Mouse (Mus musculus) lung, postnatal 0 days (tissue): ENCODE results near the gene Pik3cg. TPM values are rescaled to one million over a fixed set of nuclear protein-coding genes. Genes with fewer than 3 reads are reported as not detected.

ENCODE experiments used
- ATAC-seq: fragments of 200-750 bp; cut with Nextera tagmentation; 2 replicates; pipeline ENCODE4 v1.8.0; 2017; ENCODE audit warnings: moderate library complexity
- DNase-seq: peaks from one replicate; pipeline ENCODE4 v3.0.0-alpha.2; 2016; ENCODE audit warnings: low spot score
- H3K27ac ChIP-seq: fragments of 300-500 bp; sonication (generic); 2 replicates; pipeline ENCODE4 v1.5.1; 2014; ENCODE audit warnings: antibody characterized with exemption, mild to moderate bottlenecking, low read length, mixed read lengths
- H3K27me3 ChIP-seq: fragments of 300-500 bp; sonication (generic); replicated peaks from 2 replicates; pipeline ENCODE4 v1.6.1; 2014; ENCODE audit warnings: low read length, mixed read lengths; ENCODE audit not compliant: insufficient read depth
- H3K36me3 ChIP-seq: fragments of 300-500 bp; sonication (generic); 2 replicates; pipeline ENCODE4 v1.6.1; 2014; ENCODE audit warnings: low read length, mixed read lengths; ENCODE audit not compliant: insufficient read depth
- H3K4me1 ChIP-seq: fragments of 300-500 bp; sonication (generic); 2 replicates; pipeline ENCODE4 v1.6.1; 2014; ENCODE audit warnings: antibody characterized with exemption, low read depth, low read length, mixed read lengths; ENCODE audit not compliant: insufficient read depth
- H3K4me2 ChIP-seq: fragments of 300-500 bp; sonication (generic); replicated peaks from 2 replicates; pipeline ENCODE4 v1.6.1; 2014; ENCODE audit warnings: low read depth, mild to moderate bottlenecking, low read length, moderate library complexity, mixed read lengths
- H3K4me3 ChIP-seq: fragments of 300-500 bp; sonication (generic); 2 replicates; pipeline ENCODE4 v1.5.1; 2014; ENCODE audit warnings: low read depth, low read length
- H3K9ac ChIP-seq: fragments of 300-500 bp; sonication (generic); replicated peaks from 2 replicates; pipeline ENCODE4 v1.6.1; 2014; ENCODE audit warnings: low read depth, mild to moderate bottlenecking
- H3K9me3 ChIP-seq: fragments of 300-500 bp; sonication (generic); 2 replicates; pipeline ENCODE4 v1.6.1; 2016; ENCODE audit warnings: low read length, mixed read lengths
- CTCF ChIP-seq: IDR thresholded peaks from 2 replicates; pipeline ENCODE4 v1.5.1; 2016; ENCODE audit warnings: antibody characterized with exemption, mild to moderate bottlenecking
- EP300 ChIP-seq: IDR thresholded peaks from 2 replicates; pipeline ENCODE4 v1.6.1; 2016; ENCODE audit warnings: antibody characterized with exemption, mild to moderate bottlenecking, control low read depth
- WGBS: fragments of 180-500 bp; shearing (Covaris S2); extraction: QIAGEN DNeasy Blood & Tissue Kit; methylation state at CpG from one replicate; pipeline ENCODE4 v1.1.7; 2014; 5-methylcytosine and 5-hydroxymethylcytosine counted together
- polyA plus RNA-seq: library from polyadenylated mRNA; unstranded; fragments of >200 nt; fragmentation: Nextera tagmentation; extraction: Ambion mirVana; gene quantifications from 2 replicates; pipeline ENCODE4 v1.2.1, GENCODE M21; 2015

Pik3cg gene
- polyA plus RNA-seq, 1 experiment from 2014 or later: 2.3 TPM

DNA sequence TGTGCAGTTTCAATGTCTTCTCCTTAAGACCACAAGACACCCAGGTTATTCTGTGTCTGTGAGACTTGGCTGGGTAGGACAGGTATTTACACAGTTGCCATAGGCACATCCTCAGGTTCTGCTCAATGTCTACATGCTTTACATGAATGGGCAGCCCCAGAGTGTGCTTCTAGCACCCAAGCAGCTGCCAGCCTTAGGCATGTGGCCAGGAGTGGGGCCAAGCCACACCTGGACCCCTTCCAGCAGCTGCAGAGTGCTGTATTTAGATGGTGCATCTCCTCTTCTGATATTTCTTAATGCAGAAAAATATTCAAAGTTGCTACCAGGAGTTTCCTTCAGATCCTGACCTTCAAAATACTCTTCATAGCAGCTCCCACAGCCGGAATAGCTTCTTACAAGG is 11.9 kb upstream of the Pik3cg start:
- H3K9me3 ChIP-seq: no peaks in the 10 kb centered on the region
- ATAC-seq (no peak), DNase-seq (no peak)
- TF ChIP-seq EP300 (no peak), CTCF (no peak)
- no peaks in the 10 kb centered on the region for H3K36me3 ChIP-seq
- no peaks in the 10 kb centered on the region for H3K27me3 ChIP-seq
- no peak overlapping the region for H3K4me2 ChIP-seq
- no peak overlapping the region for H3K4me3 ChIP-seq
- no peaks in the 10 kb centered on the region for H3K4me1 ChIP-seq
- H3K9ac ChIP-seq: no peak overlapping the region
- WGBS: 85% methylated on average over 1 of the region's 1 CpGs
- no peak overlapping the region for H3K27ac ChIP-seq

DNA sequence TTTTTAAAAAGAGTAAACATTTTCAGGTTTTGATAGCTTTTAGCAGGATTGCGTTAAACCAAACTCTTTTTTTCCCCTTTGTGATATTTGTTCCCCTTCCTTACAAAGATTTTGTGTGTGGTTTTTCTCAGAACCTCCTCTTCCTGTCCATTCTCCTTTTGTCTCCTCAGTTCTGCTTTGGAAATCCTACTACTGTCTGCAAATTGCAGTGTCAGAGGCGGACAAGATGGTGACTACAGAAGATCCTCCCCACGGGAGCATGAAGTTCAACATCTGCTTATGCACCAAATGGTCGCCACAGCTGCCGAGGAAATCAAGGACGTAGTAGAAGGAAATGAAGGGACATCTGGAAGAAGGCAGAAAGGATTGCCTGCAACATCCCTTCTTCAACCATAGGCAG is 6.7 kb upstream of the Pik3cg start:
- Histone ChIP-seq H3K9ac (no peak overlapping the region), H3K36me3 (no peaks in the 10 kb centered on the region), H3K4me1 (no peaks in the 10 kb centered on the region), H3K4me2 (no peak overlapping the region), H3K27me3 (no peaks in the 10 kb centered on the region), H3K9me3 (no peaks in the 10 kb centered on the region), H3K27ac (no peak overlapping the region), H3K4me3 (no peak overlapping the region)
- TF ChIP-seq CTCF: no peak
- DNase-seq: no peak
- 73% methylated on average over 6 of the region's 6 CpGs for WGBS
- ATAC-seq: no peak

DNA sequence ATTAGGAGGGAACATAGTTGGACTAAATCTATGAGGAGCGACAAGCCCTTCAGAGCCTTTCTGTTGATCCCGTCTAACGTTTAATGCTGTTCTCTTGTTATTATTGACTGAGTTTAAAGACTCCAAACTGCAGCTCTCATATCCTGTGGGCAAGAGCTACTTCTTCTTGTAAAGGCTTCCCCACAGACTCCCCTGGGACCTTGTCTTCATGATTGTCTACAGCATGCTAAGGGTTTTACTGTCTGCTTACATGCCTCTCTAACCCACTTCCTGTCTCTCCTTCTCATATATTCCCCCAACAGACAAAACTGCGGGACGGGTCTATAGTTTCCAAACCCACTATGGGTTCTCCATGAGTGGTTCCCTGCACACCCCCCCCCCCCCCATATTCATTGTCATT is 4.2 kb upstream of the Pik3cg start:
- Histone ChIP-seq H3K4me3 (no peak overlapping the region), H3K9me3 (no peaks in the 10 kb centered on the region), H3K27me3 (no peaks in the 10 kb centered on the region), H3K36me3 (no peaks in the 10 kb centered on the region), H3K27ac (no peak overlapping the region), H3K9ac (no peak overlapping the region), H3K4me1 (no peaks in the 10 kb centered on the region), H3K4me2 (no peak overlapping the region)
- WGBS: 78% methylated on average over 5 of the region's 5 CpGs
- TF ChIP-seq CTCF (no peak), EP300 (no peak)
- DNase-seq (no peak), ATAC-seq (no peak)

DNA sequence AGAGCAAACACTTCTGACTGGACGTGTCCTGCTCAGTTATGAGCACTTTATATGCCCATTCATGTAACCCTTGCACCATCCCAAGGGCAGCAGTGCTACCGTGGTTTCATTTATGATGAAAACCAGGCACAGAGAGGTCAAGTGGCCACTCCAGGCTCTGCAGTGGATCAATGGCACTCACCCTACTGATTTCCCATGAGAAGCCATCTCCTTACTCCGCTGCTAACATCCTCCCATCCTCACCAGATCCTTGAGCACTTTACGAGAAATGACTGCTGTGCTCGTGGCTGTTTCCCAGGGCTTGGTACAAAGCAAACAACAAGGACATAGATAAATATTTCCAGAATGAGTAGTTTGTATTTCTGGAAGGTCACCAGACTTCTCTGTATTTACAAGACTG is 3.7 kb upstream of the Pik3cg start:
- Histone ChIP-seq H3K36me3 (no peaks in the 10 kb centered on the region), H3K9ac (no peak overlapping the region), H3K27me3 (no peaks in the 10 kb centered on the region), H3K4me3 (no peak overlapping the region), H3K9me3 (no peaks in the 10 kb centered on the region), H3K4me2 (no peak overlapping the region), H3K4me1 (no peaks in the 10 kb centered on the region), H3K27ac (no peak overlapping the region)
- TF ChIP-seq CTCF (no peak), EP300 (no peak)
- no peak; the same call in 1 of the 2 replicates for ATAC-seq
- WGBS: 49% methylated on average over 5 of the region's 5 CpGs
- no peak for DNase-seq

DNA sequence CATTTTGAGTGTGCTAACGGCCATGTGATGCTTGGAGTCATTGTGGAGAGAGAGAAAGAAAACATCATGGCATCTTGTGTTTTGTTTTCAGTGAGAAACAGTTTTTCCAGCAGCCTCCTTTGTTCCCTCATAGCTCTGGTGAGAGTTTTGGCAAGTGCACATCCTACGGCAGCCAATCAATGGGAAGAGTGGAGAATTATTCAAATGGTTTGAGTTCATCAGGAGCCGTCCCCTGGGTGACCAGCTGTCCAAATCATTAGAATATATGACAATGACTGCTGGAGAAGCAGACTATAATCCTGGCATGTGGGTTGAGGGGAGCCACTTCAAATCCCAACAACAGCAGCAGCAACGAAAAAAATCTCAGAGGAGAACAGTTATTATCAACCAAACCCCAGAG is 2.8 kb upstream of the Pik3cg start:
- ATAC-seq (no peak), DNase-seq (no peak)
- Histone ChIP-seq H3K36me3 (no peaks in the 10 kb centered on the region), H3K27me3 (no peaks in the 10 kb centered on the region), H3K4me1 (no peaks in the 10 kb centered on the region), H3K4me2 (no peak overlapping the region), H3K9ac (no peak overlapping the region), H3K27ac (no peak overlapping the region), H3K9me3 (no peaks in the 10 kb centered on the region), H3K4me3 (no peak overlapping the region)
- whole genome bisulfite sequencing: 77% methylated on average over 4 of the region's 4 CpGs
- no peak for TF ChIP-seq CTCF
- TF ChIP-seq EP300: no peak

DNA sequence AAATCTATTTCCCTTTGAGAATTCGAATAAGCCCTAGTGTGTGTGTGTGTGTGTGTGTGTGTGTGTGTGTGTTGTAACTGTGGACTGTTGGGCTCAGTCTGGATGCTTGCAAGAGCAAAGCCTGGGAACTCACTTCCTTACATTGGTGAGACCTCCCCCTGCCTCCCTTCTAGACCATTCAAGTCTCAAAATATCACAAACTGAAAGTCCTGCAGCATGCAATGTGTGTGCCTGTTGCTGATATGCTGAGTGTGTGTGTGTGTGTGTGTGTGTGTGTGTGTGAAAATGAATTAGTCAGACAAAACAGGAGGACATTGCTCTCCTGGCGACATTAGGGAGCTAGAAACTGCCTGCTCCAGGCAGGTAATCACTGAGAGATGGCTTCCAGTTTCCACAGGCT is 492 bp upstream of the Pik3cg start:
- H3K27me3 ChIP-seq: no peaks in the 10 kb centered on the region
- WGBS: 56% methylated on average over 2 of the region's 2 CpGs
- no peaks in the 10 kb centered on the region for H3K4me1 ChIP-seq
- DNase-seq: no peak
- H3K27ac ChIP-seq: no peak overlapping the region
- no peak overlapping the region for H3K4me3 ChIP-seq
- no peak overlapping the region for H3K9ac ChIP-seq
- ATAC-seq: peak; percentile 42; the same call in 1 of the 2 replicates
- H3K4me2 ChIP-seq: peak overlapping the region; percentile 46
- TF ChIP-seq CTCF (no peak), EP300 (no peak)
- H3K9me3 ChIP-seq: no peaks in the 10 kb centered on the region
- H3K36me3 ChIP-seq: no peaks in the 10 kb centered on the region

DNA sequence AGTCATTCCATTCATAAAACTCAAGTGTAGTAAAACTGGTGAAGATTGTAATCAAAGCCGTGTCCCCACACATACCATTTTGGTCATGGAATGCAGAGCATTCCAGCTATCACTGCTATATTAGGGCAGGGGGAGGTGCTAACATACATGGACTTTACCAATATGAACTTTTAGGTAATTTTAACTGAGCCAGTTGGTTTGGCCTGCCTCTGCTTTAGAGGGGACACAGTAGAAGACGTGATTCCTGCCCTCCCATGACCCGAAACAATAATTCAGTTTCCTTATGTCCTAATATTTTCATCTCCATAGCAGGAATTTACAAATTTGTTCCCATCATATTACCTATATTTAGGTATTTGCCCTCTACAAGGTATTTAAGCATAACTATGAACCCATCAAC is 1.3 kb downstream of the Pik3cg start:
- Histone ChIP-seq H3K4me3 (no peak overlapping the region), H3K36me3 (no peaks in the 10 kb centered on the region), H3K9me3 (no peaks in the 10 kb centered on the region), H3K27me3 (no peaks in the 10 kb centered on the region), H3K9ac (no peak overlapping the region), H3K27ac (no peak overlapping the region), H3K4me1 (no peaks in the 10 kb centered on the region), H3K4me2 (no peak overlapping the region)
- DNase-seq: no peak
- no peak for ATAC-seq
- TF ChIP-seq EP300: no peak
- no peak for TF ChIP-seq CTCF
- WGBS: 64% methylated on average over 3 of the region's 3 CpGs
